Mouse (Mus musculus): ENCODE data around the gene Nfkbil1. TPM values are rescaled to one million over a fixed set of nuclear protein-coding genes. Genes with fewer than 3 reads are reported as not detected.
"Not testable (repeated sequence)": the region's sequence is repeated elsewhere in the genome, so short reads cannot be mapped to it uniquely, and the experiment has no call there.

Nfkbil1 gene
- total RNA-seq, 2 experiments from 2014 or later, result 1.9 to 6.7 TPM

DNA sequence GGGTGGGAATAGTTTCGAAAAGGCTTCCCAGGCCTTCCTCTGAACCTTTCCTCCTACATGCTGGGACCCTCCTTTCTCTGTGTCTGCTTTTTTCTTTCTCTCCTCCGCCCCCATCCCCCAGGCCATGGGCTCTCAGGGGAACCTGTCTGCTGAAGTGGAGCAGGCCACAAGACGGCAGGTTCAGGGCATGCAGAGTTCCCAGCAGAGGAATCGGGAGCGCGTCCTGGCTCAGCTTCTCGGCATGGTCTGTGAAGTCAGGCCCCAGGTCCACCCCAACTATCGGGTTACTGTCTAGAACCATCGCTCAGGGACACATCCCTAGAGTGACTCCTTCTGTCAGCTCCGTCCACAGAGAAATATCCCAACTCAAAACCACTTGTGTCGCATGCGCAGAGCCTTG is 1.9 kb upstream of the Nfkbil1 start:
- ATAC-seq (replicated peaks; ENCODE audit: poor library complexity), result no peak

DNA sequence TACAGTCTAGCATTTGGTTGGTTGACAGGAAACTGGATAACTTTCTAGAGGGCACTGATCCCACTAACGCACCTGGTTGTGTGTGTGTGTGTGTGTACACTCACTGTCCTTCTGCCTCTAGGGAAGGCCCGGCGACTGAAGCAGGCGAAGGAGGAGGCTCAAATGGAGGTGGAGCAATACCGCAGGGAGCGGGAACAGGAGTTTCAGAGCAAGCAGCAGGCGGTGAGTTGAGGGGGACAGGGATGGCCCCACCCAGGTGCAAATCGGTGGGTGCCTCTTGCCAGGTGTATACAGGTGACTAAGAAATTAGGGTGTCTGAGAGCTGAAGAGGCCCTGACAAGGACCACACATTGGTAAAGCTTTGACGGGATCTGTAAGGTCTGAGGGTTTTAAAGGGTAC is 1.4 kb upstream of the Nfkbil1 start:
- ATAC-seq (replicated peaks; ENCODE audit: poor library complexity), result no peak

DNA sequence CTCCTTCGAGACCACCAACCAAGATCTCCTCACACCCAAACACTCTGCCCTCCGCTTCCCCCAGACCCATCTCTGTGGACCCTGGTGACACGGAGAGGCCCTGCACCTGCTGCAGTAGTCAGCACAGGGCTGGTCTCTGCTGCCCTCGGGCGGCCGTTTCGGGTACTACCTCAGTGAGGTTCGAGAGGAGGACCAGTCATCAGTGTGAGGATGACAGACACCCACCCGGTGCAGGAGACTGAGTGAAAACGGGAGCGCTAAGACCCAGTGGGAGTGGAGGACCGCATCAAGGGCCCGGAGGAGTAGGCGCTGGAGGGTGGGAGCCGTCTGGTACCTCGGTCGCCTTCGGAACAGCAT is 776 bp upstream of the Nfkbil1 start:
- ATAC-seq (replicated peaks; ENCODE audit: poor library complexity), result peak; percentile 72

DNA sequence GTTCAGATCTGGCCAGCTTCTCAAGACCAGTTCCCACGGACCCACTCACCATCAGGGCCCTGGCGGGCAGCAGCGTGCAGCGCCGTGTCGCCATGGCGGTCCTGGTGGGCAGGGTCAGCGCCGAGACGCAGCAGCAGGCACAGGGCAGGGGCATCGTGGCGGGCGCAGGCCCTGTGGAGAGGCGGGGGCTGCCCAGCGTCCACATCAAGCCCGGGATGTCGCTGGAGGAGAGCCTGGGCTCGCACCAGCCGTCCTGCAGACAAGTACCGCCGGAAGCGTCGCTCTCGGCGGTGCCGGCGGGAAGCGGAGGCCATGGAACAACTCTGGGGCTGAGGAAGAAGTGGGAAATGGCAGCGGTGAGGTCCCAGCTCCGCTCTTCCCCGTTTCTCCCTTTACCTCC is 689 bp downstream of the Nfkbil1 start:
- ATAC-seq (replicated peaks; ENCODE audit: poor library complexity), result no peak

DNA sequence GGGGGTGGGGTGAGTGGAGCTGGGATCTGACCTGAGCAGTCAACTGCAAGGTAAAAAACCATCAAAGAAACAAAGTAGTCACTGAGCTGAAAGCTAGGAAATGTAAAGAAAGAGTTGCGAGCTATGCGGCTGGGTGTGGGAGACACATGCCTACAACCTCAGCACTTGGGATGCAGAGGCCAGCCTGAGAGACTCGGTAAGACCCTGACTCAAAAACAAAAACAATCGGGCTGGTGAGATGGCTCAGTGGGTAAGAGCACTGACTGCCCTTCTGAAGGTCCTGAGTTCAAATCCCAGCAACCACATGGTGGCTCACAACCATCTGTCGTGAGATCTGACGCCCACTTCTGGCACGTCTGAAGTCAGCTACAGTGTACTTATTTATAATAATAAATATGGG is 1.5 kb downstream of the Nfkbil1 start:
- not testable (repeated sequence) for ATAC-seq (replicated peaks; ENCODE audit: poor library complexity)

DNA sequence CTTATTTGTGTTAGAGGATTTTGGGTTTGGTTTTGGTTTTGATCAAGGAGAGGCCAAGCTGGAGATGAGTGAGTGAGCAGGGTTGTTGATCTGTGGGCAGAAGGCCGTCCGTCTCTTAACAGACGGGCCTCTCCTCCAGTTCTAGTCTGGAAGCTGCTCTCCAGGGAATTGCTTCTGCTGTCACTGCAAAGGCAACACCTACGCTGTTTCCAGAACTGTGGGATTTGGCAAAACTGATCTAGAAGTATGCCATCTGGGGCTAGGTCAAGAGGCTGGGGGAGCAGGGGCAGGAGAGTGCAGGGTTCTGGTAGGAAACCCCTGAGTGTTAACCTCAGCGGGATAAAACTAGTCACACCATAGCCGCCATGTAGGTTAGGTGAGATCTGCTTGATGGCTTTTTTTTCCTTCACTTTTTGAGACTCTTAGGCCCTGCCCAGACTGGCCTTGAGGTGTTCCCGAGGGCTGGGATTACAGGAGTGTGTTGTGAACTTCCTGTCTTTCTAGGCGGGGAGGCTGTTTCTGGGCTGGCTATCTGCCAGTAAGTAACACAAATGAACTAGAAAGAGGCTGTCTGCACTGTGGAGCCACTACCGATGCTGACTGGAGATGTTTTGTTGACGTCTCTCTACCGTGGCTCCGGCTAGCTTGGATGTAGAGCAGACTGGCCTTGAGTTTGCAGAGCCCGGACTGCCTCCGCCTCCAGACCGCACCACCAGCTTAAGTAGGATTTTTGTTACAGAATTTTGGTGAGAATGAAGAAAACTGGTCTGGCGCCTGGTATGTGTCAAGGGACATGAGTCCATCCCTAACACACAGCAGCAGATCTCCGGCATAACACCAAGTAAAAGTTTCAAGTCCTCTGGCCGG is 2.2 kb downstream of the Nfkbil1 start, which contains the start of gene Atp6v1g2:
Gene Atp6v1g2, plus strand, starts transcription at position 547 of the 867 bp plus-strand sequence.
- no peak for ATAC-seq (replicated peaks; ENCODE audit: poor library complexity)

DNA sequence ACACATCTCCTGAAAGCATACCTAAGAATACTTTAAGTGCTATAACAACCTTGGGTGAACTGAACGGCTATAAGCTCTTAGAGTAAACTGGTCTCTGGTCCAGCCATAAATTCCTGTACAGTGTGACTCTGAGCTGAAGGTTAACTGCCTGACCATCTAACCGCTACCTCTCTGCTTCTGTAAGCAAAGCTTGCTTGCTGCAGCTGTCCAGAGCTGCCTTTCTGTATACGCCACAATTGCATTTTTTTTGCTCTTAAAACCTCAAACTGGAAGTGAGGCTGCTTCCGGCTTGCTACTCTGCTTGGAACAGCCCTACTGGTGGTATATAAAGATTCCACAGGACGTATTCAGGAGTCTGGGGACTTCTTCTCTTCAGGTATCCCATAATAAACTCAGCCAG is 2.9 kb downstream of the Nfkbil1 start:
- no peak for ATAC-seq (replicated peaks; ENCODE audit: poor library complexity)

DNA sequence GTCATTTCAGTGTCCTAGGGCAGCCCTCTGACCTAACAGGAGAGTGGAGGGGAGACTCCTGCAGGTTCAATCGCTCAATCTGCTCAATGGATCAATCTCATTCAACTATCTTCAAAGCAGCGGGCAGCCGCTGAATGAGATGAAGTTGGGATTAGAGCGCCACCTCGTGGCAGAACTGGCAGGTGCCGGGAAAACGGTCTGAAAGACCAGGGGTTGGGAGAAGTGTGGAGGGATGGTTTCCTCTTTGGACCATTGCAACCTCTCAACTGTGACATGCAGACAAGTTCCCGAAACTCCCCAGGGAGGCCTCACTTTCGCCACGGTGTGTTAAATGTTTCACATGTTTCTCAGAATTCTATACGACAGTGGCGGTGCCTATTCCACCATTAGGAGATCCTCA is 3.5 kb downstream of the Nfkbil1 start:
- ATAC-seq (replicated peaks; ENCODE audit: poor library complexity), result peak; percentile 32

DNA sequence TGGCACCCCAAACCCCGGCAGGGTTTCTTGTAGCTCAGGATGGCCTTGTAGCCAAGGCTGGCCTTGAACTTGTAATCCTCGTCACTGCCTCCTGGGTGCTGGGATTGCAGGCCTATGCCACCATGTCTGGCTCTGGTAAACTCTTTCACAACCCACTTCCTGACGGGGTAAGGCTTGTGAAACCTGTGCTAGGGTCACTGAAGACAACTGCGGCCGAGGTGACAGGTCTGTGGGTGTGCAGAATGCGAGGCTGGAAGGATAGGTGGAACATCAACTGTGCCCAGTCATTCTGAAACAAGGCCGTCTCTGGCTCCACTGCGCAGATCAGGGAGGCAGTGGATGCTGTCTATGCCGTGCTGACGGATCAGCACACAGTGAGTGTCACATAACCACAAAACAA is 4.6 kb downstream of the Nfkbil1 start:
- peak; percentile 32 for ATAC-seq (replicated peaks; ENCODE audit: poor library complexity)

DNA sequence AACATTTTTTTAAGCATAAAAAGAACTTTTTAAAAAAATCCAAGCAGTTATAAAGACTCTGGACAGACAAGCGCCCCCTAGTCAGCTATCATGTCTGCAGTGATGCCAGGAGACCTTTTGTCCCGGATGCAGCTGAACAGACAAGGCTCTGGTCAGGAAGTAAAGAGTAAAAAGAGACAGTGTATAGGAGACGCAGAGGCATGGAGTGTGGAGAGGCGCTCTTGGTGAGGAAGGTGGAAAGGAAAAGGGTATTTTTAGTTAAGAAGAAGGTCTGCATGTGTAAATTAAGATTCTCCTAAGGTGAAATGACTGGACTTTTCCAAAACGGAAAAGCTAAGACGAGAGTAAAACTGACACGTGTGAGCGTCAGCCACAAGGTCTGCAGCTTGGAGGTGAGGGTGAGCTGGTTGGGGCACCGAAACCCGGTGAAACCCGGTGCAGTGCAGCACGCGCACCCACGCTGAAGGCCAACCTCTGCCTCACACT is 9.0 kb downstream of the Nfkbil1 start:
- ATAC-seq (replicated peaks; ENCODE audit: poor library complexity), result no peak

DNA sequence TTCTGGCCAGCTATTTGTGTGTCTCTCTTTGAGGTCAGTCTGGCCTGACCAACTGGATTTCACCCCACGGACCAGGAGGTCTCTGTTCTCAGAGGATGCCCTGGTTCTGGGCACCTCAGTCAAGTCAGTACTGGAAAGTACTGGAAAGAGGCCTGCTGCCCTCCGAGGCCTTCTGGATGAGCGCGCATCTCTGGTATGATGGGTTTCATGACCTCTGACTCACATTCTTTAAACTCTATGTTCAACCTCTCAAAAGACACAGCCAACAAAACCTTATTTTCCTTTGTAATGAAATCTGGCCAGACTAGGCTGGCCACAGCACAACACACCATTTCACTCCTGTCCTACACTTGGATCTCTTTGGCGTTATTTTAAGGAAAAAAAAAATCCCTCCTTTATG is 10.1 kb downstream of the Nfkbil1 start:
- no peak for ATAC-seq (replicated peaks; ENCODE audit: poor library complexity)

DNA sequence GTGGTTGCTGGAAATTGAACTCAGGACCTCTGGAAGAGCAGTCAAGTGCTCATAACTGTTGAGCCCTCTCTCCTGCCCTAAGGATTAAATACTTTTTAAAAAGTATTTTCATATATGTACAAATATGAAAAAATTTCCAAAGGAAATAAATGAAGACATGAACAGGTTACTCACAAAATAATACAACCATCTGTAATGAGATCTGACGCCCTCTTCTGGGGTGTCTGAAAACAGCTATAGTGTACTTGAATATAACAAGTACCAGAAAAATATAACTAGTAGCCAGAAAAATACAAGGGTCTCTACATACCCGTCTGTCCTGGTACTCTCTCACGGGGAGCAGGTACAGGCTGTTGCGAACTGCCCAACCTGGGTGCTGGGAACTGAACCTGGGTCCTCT is 11.0 kb downstream of the Nfkbil1 start:
- ATAC-seq (replicated peaks; ENCODE audit: poor library complexity), result no peak

DNA sequence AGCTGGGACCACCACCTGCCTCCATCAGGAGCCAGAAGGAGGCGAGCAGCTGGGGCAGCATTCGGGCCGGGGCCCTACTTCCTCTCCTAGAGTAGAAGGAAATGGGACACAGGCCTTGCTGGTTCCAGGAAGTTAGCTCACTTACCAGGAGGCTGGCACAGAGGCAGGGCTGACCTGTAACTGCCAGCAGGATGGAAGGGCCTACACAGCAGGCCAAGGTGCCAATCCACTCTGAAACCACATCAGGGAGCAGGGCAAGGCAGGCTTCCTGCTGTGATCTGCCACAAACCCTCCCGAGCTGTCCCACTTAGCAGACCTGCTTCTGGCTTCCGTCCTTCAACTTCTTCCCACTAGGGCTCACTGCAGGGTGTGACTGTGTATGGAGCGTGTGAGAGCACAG is 13.3 kb downstream of the Nfkbil1 start:
- ATAC-seq (replicated peaks; ENCODE audit: poor library complexity), result peak; percentile 49

DNA sequence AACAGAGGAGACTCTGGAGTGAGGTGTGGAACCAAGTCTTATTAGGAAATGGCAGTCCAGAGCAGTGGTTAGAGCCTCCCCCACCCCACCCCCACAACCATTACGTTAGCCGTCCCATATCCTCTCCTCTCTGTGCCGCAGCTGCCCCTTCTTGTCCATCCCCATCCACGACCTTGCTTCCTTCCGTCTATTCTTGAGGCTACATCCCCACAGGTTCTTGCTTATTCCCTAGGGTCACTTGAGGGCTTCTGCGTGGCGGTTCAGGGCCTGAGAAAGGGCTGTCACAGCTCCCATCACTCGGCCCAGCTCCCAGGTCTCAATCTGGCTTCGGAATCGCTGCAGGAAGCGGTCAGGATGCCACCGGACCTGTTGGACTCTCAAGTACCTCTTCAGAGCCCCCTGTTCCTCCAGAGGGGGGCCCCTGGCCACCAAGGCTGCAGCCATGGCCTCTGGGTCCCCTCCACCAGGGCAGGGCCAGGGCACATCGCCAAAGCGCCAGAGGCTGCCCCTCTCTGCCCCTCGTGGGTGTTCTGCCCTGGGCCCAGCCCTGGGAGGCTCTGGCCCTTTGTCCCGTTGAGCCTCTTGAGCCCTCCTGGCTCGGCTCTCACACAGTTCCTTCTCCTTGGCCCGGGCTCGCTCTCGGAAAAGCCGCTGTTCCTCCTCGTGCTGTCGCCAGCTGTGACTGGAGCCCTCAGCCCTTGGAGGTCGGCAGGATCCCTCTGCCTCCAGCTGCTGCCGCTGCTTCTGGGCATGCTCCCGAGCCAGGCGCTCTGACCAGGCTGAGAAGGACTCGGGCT is 15.2 kb downstream of the Nfkbil1 start, which contains the start of gene Gm16181:
Gene Gm16181, plus strand, starts transcription at position 679 of the 797 bp plus-strand sequence.
- peak; percentile 12; the same call in 1 of the 2 replicates for ATAC-seq (replicated peaks; ENCODE audit: poor library complexity)

DNA sequence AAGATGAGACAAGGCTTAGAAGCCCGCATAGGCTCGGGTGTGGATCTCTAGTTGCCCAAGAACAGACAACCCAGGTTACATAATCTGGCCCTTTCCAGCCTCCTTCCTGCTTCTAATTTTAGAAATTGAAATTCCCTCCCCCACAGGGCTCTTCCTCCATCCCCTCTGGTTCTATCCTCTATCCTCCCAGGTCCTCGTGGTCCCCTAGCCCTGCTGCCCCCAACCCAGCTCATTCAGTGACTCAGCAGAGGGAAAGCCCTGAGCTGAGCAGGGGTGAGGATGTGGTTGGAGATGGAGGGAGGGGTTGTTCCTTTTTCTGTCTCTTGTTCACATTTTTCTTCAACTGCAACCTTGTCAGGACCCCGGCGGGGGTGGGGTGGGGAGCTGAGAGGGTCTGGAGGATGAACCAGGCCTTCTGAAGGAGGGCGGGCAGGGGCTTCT is 16.0 kb downstream of the Nfkbil1 start:
- peak; percentile 71 for ATAC-seq (replicated peaks; ENCODE audit: poor library complexity)

DNA sequence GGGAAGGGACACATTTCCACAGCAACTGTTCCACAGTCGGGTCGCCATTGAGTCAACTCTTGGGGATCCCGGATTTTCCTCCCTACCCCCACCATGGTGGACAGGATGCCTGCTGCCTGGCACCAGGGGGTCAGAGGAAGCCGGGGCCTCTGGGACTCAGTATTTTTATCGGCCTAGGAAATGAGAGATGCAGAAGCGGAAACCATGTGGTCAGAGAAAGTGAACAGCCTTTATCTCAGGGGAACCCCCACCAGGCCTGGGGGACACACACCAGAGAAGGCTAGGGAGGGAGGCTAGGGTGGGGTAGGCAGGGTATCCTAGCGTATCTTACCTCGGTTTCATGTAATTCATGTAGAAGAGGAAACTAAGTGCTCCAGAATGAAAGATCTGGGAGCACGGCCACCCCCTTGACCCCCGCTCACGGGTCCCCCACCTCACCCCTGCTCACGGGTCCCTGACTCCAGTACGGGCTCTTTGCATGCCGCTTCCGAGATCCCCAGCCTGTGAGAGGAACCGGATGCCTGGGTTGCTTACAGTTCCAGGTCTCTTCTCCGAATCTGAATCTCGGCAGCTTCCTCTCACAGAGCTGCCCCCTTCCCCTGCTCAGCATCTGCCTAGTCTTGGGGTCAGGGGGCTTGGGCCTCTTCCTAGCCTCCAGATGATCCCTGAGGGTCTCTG is 16.9 kb downstream of the Nfkbil1 start:
- ATAC-seq (replicated peaks; ENCODE audit: poor library complexity), result peak; percentile 38

DNA sequence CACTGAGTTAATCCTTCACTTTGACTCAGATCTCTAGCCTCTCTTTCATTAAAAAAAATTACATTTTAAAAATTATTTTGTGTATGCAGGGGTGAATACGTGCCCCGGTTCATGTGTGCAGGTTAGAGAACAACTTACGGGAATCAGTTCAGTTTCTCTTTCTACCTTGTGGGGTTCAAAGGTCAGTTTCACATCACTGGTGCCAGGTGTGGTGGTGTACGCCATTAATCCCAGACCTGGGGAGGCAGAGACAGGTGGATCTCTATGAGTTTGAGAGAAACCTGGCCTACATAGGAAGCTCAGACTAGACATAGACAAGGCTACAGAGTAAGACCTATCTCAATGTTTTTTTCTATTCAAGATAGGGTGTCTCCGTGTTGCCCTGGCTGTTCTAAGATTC is 22.5 kb downstream of the Nfkbil1 start:
- ATAC-seq (replicated peaks; ENCODE audit: poor library complexity), result no peak

DNA sequence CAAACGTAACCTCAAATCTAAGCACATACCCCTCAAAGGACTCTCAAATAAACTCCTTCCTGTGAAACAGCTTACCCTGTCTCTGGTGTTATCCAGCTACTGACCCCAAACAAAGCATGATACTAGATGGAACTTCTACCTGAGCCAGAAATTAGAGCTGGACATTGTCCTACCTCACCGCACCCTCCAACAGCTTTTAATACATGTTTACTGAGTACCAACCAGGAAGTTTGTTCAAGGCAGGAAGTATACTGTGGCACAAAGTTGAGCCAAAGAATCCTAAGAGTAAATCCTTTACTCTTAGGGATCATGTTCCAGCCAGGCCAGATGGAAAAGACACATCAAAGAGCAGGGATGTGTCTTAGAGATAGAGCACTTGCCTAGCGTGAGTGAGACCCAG is 25.0 kb downstream of the Nfkbil1 start:
- ATAC-seq (replicated peaks; ENCODE audit: poor library complexity), result no peak

DNA sequence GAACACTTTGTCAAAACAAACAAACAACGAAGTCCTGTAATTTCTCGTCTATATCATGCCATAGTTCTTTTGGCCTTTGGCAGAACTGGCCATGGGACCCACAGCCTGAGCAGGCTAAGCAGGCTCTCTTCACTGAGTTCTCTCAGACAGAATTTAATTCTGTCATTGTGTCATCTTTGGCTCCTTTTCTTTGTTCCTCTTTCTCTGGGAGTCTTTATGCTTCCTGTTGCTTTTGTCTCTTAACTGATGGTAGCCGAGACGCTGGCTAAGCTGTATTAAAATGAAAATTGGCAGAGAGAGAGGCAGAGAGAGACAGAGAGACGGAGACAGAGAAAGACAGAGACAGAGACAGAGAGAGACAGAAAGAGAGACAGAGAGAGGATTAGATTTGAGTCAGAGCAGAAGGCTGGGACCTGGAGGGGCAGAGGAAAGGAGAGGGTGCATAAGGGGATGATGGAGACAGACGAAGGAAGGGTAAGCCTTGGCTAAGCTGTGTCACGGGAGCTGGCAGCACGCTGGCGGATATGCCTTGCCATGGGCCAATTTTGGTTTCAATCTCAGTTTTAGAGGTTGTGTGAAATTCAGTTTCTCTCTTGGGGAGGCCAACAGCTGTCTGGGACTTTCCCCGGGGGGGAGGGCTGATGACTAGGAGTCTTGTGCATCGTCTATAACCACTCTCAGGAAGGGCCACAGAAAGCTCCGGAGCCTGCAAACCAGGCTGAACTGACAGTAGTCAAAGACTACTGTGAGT is 25.6 kb downstream of the Nfkbil1 start:
- peak; percentile 65 for ATAC-seq (replicated peaks; ENCODE audit: poor library complexity)

DNA sequence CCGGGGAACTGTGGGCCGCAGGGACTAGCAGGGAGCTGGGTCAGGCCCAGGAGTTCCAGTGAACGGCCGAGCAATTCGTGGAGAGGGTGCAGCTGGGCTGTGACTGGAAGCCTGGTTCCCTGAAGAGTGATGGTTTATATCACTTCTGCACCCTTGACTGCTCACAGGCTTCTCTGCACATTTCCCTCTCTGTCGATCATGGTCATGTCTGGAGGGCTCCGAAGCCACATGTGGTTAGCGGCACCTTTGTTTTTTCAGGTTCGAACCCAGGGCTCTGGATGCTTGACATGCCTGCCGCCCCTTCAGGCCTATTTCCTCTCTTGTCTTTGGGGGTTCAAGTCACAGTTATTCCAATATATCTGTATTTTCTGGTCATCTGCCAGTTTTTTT is 30.2 kb downstream of the Nfkbil1 start:
- ATAC-seq (replicated peaks; ENCODE audit: poor library complexity), result no peak
